Mouse (Mus musculus): ENCODE measurements at regions not wholly inside any gene's neighbourhood (a gene's known extent, or its start where the extent isn't known, plus 50 kb on each side); places are given as distances from the start of the nearest gene placed in this dataset.
A peak's percentile ranks its signal among the peaks of the same experiment; 100 is the strongest.

DNA sequence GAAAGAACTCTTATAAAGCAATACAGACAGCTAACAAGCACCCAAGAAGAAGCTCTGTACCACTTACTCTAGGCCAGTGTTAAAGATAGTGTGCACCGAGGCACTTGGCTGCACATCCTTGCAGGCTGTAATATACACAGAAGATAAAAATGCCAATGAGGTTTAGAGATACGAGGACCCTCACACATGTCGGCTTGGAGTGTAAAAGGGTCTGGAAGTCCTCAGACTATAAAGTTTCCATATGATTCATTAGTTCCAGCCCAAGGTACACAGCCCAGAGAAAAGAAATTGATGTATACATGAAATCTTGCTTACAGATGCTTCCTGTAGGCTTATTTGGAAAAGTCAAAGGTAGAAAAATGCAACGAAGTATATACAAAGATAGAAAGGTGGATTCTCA is 800.3 kb upstream of the Lrrc6 start:
- DNase-seq (ENCODE audit: low read depth), result no peak

DNA sequence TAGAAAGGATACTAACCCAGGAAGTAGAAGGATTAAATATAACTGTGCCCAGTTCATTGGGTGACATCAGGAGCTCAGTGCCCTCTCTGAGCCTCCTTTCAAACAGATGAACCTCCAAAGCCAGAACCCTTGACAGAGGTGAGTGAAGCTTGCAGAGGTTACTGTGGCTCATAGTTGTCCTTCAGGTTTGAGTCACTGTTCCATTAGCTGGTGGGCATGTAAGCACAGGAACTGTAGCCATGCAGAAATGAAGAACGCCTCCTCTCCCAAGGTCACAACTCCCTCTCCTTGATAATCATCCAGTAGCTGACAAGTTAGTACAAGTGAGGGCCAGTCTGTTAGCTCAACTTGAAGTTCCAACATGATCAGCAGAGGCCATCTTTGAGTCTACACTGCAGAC is 794.1 kb upstream of the Lrrc6 start:
- no peak for DNase-seq (ENCODE audit: low read depth)

DNA sequence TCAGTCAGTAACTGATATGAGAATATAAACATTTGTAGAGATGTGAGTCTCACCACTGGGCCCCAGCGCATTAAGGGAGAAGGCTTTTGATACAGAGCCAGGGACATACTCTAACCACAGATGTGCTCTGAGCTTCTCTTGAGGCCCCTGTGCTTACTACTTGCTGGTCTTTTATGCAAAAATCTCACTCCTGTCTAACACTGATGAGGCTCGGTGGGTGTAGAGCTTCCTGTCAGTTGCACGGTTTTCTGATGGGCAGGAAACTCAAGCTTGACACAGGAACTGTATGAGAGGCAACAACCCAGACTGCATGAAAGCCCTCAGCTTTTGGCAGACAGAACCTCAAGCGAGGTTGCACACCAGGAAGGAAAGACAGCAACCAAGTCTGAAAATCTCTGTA is 789.0 kb upstream of the Lrrc6 start:
- DNase-seq (ENCODE audit: low read depth), result peak; percentile 94

DNA sequence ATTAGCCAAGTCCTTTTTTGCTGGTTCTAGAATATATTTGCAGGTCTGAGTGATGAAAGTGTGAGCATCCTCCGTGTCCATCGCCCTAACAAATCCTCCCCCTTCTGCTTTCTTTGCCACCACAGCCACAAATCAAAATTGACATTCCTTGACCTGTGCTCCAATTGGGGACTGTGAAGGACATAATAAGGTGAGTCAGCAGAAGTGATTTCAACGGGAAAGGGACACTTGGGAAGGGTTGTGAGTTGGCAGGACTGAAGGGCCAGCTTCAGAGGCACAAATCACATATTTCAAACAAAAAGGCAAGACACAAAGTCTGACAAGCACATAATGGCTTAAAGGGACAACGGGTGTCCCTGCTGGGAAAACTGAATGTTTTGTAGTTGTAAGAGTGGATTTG is 784.2 kb upstream of the Lrrc6 start:
- no peak for DNase-seq (ENCODE audit: low read depth)

DNA sequence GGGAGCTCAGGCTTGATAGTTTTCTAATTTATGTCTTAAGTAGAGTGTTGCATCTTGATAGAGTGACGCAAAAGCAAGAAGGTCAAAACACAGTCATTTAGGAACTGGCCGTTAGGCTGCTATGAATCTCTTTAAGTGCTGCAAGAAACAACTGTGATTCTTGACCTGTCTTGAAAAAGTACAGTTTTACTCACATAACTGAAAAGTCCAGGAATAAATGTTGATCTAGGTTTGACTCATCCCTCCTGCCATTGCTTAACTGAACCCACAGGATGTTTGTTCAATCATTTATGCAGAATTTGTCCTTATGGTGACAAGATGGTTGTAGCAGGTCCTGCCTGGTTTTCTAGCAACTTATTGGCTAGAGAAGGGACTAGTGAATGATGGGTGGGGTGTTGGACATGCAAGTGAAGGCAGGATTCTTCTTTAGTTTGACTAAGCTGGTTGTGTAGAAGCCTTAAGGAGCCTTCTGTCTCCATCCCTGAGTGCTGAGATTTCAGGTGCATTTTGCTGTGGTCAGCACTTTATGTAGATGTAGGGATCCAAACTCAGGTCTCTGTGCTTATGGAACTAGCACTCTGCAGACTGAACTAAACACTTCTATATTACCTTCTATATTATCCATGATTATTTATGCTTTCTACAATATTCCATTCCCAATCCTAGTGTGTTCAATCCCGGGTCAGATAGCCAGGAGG is 782.7 kb upstream of the Lrrc6 start:
- peak; percentile 61 for DNase-seq (ENCODE audit: low read depth)

DNA sequence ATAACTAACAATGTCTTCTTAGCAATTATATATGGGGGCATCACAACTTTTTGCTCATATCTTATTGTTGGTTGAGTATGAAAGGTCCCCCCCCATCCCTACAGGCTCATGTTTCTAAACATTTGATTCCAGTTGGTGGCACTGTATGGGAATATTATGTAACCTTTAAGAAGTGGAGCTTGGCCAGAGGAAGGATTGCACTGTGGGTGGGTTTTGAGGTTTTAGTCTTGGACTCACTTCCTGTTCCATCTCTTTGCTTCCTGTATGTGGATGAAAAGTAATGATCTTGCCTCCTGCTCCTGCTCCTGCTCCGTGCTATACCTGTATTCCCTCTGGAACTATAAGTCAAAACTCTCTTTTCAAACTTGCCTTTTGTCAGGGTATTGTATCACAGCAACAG is 778.2 kb upstream of the Lrrc6 start:
- DNase-seq (ENCODE audit: low read depth), result no peak

DNA sequence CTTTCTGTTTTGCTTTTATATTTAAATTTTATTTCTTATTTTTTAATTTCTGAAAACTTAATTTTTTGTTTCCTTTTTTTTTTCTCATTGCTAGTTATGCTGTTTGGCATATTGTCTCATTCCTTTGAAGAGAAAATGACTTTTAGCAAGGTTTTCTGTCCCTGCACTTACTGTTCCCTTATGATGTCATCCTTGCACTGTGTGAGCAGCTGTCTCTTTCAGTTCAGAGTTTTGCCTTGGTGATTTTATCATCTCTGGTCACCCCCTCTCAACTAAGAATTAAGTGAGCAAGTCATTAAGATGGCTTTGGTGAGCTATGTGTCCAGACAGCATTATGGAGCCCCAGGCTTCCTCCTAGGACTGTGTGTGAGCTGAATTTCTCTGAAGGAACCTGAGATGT is 774.3 kb upstream of the Lrrc6 start:
- DNase-seq (ENCODE audit: low read depth), result peak; percentile 25

DNA sequence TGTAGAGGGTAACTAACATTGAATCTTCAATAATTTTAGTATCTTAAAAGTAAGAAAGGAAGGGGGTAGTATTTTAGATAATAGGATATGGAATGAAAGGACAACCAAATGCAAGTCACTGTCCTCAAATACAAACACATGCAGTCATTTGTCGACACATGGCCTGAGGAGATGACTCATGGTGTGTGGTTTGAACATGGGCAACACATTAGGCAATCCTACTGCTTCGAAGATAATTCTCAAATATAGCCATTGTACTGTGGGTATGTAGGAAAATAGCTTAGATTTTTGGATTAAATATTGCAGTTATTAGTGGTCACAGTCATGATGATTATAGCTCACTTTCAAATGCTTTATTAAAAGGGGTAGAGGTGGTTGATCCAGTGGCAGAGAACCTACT is 771.7 kb upstream of the Lrrc6 start:
- DNase-seq (ENCODE audit: low read depth), result peak; percentile 96

DNA sequence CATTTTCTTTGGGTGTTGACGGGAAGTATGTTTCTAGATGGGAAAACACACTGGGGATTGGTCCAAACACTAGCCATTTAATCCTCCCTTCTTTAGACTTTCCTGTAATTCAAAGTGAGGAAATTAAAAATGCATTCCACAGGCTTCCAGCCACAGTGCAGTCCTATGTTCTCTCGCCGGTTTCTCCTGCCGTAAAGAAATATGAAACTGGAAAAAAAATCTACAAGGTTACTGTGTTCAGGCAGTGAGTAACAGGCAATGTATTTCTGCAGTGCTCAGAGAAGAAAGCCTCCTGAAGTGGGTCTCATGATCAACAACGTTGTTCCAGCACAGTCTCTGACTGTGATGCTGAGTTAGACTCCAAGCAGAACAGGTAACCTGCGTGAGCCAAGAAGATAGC is 763.0 kb upstream of the Lrrc6 start:
- no peak for DNase-seq (ENCODE audit: low read depth)

DNA sequence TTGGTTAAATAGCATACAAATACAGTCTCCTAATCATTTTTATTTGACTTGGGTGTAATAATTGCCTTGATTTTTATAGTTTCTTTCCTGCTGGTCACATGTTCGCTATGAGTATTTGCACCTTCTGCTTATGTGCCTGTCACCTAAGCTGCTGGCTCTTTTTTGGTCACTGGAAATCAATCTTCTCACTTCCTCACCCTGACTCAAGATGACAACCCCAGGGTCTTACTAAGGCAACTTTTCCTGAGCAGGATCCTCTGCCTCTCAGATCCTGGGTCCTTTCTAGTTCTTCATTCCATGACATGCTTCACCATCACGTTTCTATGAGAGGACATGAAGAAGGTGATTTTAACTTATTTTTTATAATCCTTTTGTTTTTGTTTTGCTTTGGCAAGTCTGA is 762.6 kb upstream of the Lrrc6 start:
- DNase-seq (ENCODE audit: low read depth), result no peak

DNA sequence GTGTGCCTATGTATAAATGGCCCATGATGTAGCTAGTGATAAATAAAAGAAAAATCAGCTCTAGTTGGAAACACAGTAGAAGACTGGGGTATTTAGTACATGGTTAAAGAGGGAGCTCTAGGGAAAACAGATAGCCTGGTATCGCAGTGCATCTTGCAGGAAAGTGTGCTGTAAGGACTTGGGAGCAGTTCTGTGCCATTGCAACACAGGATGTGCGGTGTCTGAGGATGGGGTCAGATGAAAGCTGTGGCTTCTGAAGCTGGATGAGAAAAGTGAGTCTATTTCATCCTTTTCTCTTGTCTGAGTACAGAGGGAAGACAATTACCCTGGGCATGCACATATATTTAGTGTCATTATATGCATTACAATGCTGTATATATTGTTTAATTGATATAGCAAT is 761.6 kb upstream of the Lrrc6 start:
- peak; percentile 75 for DNase-seq (ENCODE audit: low read depth)

DNA sequence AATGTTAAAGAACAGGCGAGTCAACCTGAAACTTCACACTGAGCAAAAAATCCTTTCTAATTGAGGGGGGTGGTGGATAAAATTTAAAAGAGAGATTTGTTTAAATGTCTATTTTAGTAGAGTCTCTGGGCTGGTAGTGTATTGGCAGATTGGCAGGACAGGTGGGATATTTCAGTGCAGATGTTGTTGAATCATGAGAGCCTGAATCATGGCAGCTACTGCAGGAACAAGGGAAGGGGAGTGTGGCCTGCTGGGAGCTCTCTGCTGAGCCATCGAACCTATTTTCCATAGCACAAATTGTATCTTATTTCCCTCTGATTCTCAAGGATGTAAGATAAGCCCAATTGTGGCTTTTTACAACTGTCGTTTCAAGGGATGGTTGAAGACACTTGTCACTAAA is 760.0 kb upstream of the Lrrc6 start:
- peak; percentile 27 for DNase-seq (ENCODE audit: low read depth)

DNA sequence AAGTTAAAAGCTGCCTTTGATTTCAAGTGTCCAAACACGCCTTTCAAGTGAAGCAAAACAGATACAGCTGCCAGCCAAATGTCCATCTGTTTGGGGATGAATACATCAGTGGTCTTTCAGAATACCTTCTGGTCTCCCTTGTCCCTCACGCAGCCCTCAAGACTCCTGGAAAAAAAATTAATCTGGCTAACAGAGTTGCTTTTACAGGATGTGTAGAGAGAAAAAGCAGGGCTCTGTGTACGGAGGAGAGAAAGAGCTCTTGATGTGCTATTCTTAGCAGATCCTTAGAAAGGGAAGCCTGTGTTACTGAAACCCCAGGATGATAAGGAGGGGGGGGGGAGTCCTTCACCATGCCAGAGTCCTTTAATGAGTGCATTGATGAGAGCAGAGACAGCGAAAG is 748.4 kb upstream of the Lrrc6 start:
- DNase-seq (ENCODE audit: low read depth), result no peak

DNA sequence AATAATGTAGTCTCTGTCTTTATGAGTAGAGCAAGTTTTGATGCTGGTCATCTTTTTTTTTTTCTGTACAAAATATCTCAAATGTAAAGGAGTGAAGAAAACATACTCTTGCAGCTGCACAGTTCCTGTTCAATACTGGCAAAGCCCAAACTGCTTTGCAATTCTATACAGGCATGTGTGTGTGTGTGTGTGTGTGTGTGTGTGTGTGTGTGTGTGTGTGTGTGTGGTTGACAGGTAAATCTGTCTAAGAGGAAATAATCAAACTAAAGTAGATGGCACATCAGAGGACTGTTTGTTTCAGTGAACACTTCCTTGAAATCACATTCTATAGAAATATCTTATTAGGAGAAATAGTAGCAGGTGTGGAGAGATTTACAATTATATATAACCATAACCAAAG is 747.8 kb upstream of the Lrrc6 start:
- DNase-seq (ENCODE audit: low read depth), result no peak

DNA sequence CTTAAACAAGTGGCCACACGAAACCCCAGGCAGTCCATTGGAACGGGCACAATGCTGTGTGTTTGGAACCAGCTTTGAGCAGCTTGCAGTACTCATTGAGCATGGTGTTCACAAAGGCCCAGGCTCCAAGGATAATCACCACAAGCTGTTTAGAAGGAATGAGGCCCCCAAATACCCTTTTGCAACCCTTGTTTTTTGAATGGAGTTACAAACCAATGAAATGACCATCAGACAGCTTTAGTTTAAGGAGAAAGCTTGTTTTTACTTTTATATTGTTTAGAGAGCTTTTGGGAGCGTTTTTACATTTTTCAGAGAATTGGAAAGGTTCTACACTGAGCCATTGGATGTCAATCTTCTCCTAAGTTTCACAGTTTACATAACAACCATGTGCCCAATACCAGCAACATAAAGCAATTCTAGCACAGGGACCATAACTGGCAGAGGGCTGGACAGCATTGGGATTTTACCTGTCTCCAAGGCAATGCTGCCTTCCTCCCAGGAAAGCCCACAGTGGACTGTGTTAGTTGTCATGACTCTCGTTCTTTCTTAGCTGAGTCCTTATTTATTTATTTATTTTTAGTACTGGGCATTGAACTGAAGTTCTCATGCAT is 745.1 kb upstream of the Lrrc6 start:
- no peak for DNase-seq (ENCODE audit: low read depth)

DNA sequence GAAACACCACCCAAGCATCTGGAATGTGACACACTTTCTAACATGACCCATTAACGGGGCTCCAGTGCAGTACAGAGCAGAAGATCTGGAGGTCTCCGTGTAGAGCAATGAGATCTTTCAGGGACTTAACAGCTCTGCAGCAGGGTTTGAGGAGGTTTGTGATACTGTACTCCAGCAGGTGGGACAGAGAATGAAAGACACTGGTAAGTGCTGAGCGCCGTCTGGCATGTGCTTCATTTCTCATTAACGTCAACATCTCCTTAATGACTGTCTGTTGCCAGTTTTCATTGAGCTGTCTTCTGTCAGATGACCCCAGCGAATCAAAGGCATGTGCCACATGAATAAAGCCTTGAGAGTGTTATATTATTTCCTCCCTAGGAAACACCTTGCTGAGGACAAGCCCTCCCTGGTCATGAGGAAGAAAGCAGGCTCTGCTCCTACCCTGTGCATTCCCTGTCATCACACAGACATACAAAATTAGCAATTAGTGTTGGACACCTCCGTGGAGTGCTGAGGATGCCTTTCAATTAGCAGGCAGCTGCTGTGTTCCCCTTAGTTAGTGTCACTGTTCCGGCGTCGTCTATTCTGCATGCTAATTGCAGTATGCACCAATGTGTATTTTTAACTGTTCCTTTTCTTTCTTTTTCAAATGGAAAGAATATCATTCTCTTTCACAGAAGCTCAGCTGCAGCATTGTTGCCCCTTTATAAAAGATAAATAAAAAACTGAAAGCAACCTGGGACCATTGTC is 744.4 kb upstream of the Lrrc6 start:
- DNase-seq (ENCODE audit: low read depth), result no peak

DNA sequence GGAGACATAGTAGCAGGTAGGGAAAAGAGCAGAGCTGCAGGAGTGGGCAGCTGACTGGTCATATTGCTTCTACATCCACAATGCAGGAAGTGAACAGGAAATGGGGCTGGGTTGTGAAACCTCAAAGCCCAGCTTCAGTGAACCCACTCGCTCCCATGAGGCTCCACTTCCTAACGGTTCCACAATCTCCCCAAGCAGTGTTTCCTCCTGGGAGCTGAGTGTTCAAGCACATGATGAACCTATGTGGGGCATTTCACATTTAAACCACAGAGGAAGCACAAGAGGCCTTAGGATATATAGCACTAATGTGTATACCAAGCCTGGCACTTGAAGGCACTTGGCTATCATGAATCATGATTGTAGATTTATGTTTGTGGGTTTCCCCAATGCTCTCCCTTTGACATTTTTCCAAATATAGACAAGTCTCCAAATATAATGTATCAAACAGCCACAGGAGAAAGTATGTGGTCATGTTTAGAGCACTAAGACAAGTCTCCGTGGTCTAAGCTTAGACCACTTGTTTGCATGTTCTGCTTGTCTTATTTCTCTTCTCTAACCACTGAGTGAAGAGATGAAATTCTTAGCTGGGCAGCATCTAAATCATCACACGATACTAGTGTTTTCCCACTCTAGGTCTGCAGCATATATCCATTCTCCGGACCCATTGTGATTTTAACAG is 734.5 kb upstream of the Lrrc6 start:
- peak; percentile 99 for DNase-seq (ENCODE audit: low read depth)

DNA sequence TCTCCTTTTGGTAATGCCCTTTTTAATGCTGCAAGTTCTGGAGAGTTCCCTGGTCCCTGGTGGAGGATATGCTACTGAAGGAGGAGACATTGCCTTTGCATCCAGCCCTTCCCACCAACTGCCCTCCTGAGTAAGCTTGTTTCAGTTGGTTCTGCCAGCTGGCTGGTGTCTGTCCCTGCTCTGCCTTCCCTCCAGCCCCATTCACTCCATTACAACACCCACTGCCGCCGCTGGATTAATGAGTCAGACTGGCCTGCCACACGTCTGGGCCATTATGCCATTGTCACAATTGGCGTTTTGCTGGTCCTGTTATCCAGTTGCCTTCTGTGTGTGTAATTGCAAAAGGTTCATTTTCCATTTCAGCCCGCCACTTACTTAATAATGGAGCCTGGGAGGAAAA is 728.6 kb upstream of the Lrrc6 start:
- peak; percentile 64 for DNase-seq (ENCODE audit: low read depth)

DNA sequence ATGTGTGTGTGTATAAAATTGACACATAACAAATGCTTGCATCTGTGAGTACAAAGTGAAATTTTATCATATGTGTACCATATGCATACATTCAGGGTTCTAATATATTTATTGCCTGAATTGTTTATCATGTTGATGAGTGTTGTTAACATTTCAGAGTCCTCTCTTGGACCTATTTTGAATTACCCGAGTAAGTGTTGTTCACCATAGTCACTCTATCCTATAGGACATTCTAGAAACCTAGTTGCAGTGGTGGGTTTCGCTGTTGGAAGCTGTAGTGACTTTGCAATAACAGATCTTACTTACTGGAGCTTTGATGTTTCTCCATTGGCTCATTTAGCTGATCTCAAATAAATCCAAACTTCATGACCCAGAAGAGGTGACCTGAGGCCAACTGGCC is 727.9 kb upstream of the Lrrc6 start:
- no peak for DNase-seq (ENCODE audit: low read depth)

DNA sequence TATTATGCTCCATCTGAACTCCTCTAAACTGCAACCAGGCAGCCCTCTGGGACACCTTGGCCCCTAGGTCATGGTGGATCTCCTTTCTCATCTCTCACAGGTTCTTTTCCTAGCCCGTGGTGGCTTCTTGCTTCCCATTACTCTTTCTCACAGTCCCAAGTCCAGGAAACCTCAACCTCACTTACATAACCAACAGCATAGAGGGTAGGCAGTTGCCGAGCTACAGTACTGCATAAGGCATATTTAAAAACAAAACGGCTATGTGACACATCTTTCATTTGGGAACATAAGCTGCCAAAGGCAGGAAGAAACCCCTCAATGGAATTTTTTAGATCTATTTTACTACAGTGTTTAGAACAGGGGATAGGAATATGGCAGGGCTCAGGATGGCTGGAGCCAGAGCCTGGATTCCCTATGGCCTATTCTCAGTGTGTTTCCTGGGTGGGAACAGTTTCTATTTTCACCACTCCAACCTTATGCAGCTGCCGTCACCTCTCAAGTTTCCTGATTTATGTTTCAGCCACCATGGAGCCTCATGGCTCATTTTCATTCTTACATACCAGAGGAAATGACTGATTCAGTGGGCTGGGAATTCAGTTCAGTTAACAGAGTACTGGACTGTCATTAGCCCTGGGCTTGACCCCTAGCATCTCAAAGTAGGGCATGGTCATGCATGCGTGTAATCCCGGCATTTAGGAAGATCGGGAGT is 726.9 kb upstream of the Lrrc6 start:
- DNase-seq (ENCODE audit: low read depth), result no peak

DNA sequence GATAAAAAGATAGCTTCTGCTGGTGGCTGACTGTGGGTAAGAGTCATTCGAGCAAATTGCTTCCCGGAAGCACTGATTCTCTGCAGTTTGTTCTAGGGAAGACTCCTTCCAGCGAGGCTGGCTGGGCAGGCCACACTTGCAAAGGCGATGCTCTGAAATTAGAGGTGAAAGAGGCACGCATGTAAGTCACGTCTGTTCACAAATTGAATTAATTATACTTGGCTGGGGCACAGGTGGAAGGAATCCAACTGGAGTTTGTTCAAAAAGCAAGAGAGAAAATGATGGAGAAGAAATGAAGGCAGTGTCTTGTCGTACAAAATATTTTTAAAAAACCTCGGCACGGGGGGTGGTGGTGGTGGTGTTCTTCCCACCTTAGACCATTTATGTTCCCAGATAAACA is 726.2 kb upstream of the Lrrc6 start:
- DNase-seq (ENCODE audit: low read depth), result no peak

Data from 416B (cell line).